Mouse (Mus musculus) E14TG2a.4 (cell line): ENCODE results near the gene Rictor.

ENCODE experiments used
- H3K27me3 ChIP-seq: 2 replicates; pipeline ENCODE4 v1.6.1; 2014; ENCODE audit warnings: low read length, control low read depth; ENCODE audit not compliant: insufficient read depth
- H3K36me3 ChIP-seq: 2 replicates; pipeline ENCODE4 v1.6.1; 2014; ENCODE audit warnings: low read length, control low read depth; ENCODE audit not compliant: insufficient read depth
- H3K4me1 ChIP-seq: replicated peaks from 2 replicates; pipeline ENCODE4 v1.6.1; 2014; ENCODE audit warnings: low read depth, low read length, control low read depth
- H3K4me3 ChIP-seq: replicated peaks from 2 replicates; pipeline ENCODE4 v1.5.1; 2014; ENCODE audit warnings: mild to moderate bottlenecking, low read length
- H3K9me3 ChIP-seq: 2 replicates; pipeline ENCODE4 v1.6.1; 2014; ENCODE audit warnings: low read length, control low read depth
- CTCF ChIP-seq: conservative IDR thresholded peaks from 2 replicates; pipeline ENCODE4 v1.5.1; 2014; ENCODE audit warnings: low read length
- NANOG ChIP-seq: IDR thresholded peaks from 2 replicates; pipeline ENCODE4 v1.6.1; 2014; ENCODE audit warnings: borderline replicate concordance, low read length, mixed read lengths
- POU5F1 ChIP-seq: IDR thresholded peaks from 2 replicates; pipeline ENCODE4 v1.6.1; 2014; ENCODE audit warnings: low read length, borderline replicate concordance

Rictor gene

GRCm38 (mm10) chr15:6708526-6709441, 605 bp downstream of the Rictor start:
- TF ChIP-seq NANOG = no peak
- TF ChIP-seq POU5F1 = no peak
- no peak for TF ChIP-seq CTCF
- Histone ChIP-seq H3K4me3 (peak overlapping the region; percentile 93), H3K27me3 (0 out of 2 replicates have a peak, but pooled peaks cover 6% of the 10 kb centered on the region)

GRCm38 (mm10) chr15:6709618-6710017, 1.4 kb downstream of the Rictor start:
- H3K36me3 ChIP-seq = no peaks in the 10 kb centered on the region
- H3K27me3 ChIP-seq = 0 out of 2 replicates have a peak, but pooled peaks cover 6% of the 10 kb centered on the region
- peak overlapping the region; percentile 93 for H3K4me3 ChIP-seq
- H3K9me3 ChIP-seq = no peaks in the 10 kb centered on the region
- no peak for TF ChIP-seq CTCF
- peaks cover 43% of the 10 kb centered on the region for H3K4me1 ChIP-seq

More at GRCm38 (mm10) chr15:6708526-6709441, 605 bp downstream of the Rictor start:
- Histone ChIP-seq H3K9me3 (no peaks in the 10 kb centered on the region), H3K36me3 (no peaks in the 10 kb centered on the region), H3K4me1 (peaks cover 34% of the 10 kb centered on the region)

GRCm38 (mm10) chr15:6710341-6710740, 2.2 kb downstream of the Rictor start:
- Histone ChIP-seq H3K27me3 (0 out of 2 replicates have a peak, but pooled peaks cover 4% of the 10 kb centered on the region), H3K4me1 (peaks cover 50% of the 10 kb centered on the region), H3K9me3 (no peaks in the 10 kb centered on the region), H3K36me3 (no peaks in the 10 kb centered on the region), H3K4me3 (no peak overlapping the region)
- no peak for TF ChIP-seq POU5F1
- no peak for TF ChIP-seq CTCF
- TF ChIP-seq NANOG = no peak

- no peaks in the 10 kb centered on the region for H3K27me3 ChIP-seq
- TF ChIP-seq POU5F1 = no peak
- TF ChIP-seq CTCF = no peak
- TF ChIP-seq NANOG = no peak
- no peaks in the 10 kb centered on the region for H3K36me3 ChIP-seq
- H3K9me3 ChIP-seq = no peaks in the 10 kb centered on the region
- peaks cover 58% of the 10 kb centered on the region for H3K4me1 ChIP-seq
- H3K4me3 ChIP-seq = no peak overlapping the region
Measured at GRCm38 (mm10) chr15:6711226-6711625, 3.0 kb downstream of the Rictor start.

GRCm38 (mm10) chr15:6714819-6715218, 6.6 kb downstream of the Rictor start:
- Histone ChIP-seq H3K9me3 (peaks cover 8% of the 10 kb centered on the region; the same call in 1 of the 2 replicates), H3K4me3 (no peak overlapping the region), H3K36me3 (peaks cover 18% of the 10 kb centered on the region), H3K27me3 (no peaks in the 10 kb centered on the region), H3K4me1 (peaks cover 61% of the 10 kb centered on the region)
- TF ChIP-seq POU5F1 (no peak), CTCF (no peak), NANOG (no peak)

- no peak overlapping the region for H3K4me3 ChIP-seq
- H3K9me3 ChIP-seq = peaks cover 9% of the 10 kb centered on the region; the same call in 1 of the 2 replicates
- TF ChIP-seq NANOG (no peak), POU5F1 (no peak), CTCF (no peak)
- H3K36me3 ChIP-seq = peaks cover 18% of the 10 kb centered on the region
- H3K27me3 ChIP-seq = no peaks in the 10 kb centered on the region
- H3K4me1 ChIP-seq = peaks cover 57% of the 10 kb centered on the region
Measured at GRCm38 (mm10) chr15:6715237-6715636, 7.1 kb downstream of the Rictor start.

- H3K9me3 ChIP-seq = peaks cover 9% of the 10 kb centered on the region; the same call in 1 of the 2 replicates
- peaks cover 42% of the 10 kb centered on the region for H3K4me1 ChIP-seq
- H3K4me3 ChIP-seq = no peak overlapping the region
- H3K27me3 ChIP-seq = no peaks in the 10 kb centered on the region
- peaks cover 18% of the 10 kb centered on the region for H3K36me3 ChIP-seq
- TF ChIP-seq NANOG (no peak), CTCF (no peak), POU5F1 (no peak)
Measured at GRCm38 (mm10) chr15:6721385-6721784, 13.2 kb downstream of the Rictor start.

- no peaks in the 10 kb centered on the region for H3K27me3 ChIP-seq
- H3K9me3 ChIP-seq = peaks cover 9% of the 10 kb centered on the region; the same call in 1 of the 2 replicates
- H3K4me1 ChIP-seq = peaks cover 40% of the 10 kb centered on the region
- H3K36me3 ChIP-seq = peaks cover 15% of the 10 kb centered on the region
- no peak for TF ChIP-seq NANOG
- no peak for TF ChIP-seq CTCF
- no peak for TF ChIP-seq POU5F1
- H3K4me3 ChIP-seq = no peak overlapping the region
Measured at GRCm38 (mm10) chr15:6721802-6722201, 13.6 kb downstream of the Rictor start.
